Mouse (Mus musculus): ENCODE measurements at regions not wholly inside any gene's neighbourhood (a gene's known extent, or its start where the extent isn't known, plus 50 kb on each side); places are given as distances from the start of the nearest gene placed in this dataset.

GRCm38 (mm10) chr13:92988600-92988999, 144.0 kb downstream of the Mtx3 start:
- no peak overlapping the region for H3K27ac ChIP-seq
- H3K9me3 ChIP-seq: no peaks in the 10 kb centered on the region
- no peaks in the 10 kb centered on the region for H3K36me3 ChIP-seq (replicated peaks)
- no peak for DNase-seq (ENCODE audit: extremely low spot score, low spot score)
- no peak overlapping the region for H3K4me3 ChIP-seq
- peaks cover 17% of the 10 kb centered on the region for H3K4me1 ChIP-seq
- 67% methylated on average over 9 of the region's 9 CpGs for WGBS
- H3K27me3 ChIP-seq (ENCODE audit: poor library complexity, severe bottlenecking): 0 out of 2 replicates have a peak, but pooled peaks cover 3% of the 10 kb centered on the region

GRCm38 (mm10) chr13:92990316-92991206, 146.0 kb downstream of the Mtx3 start:
- Histone ChIP-seq H3K36me3 (replicated peaks) (no peaks in the 10 kb centered on the region), H3K4me1 (peaks cover 17% of the 10 kb centered on the region), H3K9me3 (no peaks in the 10 kb centered on the region), H3K27me3 (ENCODE audit: poor library complexity, severe bottlenecking) (0 out of 2 replicates have a peak, but pooled peaks cover 3% of the 10 kb centered on the region), H3K4me3 (no peak overlapping the region), H3K27ac (no peak overlapping the region)
- 85% methylated on average over 14 of the region's 14 CpGs for WGBS
- DNase-seq (ENCODE audit: extremely low spot score, low spot score): no peak
